Mouse (Mus musculus) 3T3-L1 (cell line): Measurements from ENCODE around the gene Anapc11.

Source experiments
- DNase-seq: peaks from one replicate; pipeline ENCODE4 v3.0.0-alpha.2; 2015; ENCODE audit warnings: low read depth, low spot score

Anapc11 gene

DNA sequence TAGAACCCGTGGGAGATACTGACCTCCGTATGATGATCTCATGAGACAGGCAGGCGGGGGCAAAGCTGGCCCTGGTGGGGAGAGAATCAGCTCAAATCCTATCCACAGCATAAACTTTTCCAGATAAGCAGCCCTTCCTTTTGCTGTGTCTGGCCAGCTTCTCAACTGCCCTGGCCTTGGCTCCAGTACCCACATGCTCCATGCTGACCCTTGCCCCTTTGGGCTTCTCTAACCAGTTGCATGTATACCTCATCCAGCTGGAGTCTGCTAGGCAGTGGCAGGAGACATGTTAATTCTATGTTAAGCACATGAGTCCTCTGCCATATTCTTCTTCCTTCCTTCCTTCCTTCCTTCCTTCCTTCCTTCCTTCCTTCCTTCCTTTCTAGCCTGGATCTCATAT lies 56.5 kb downstream of the Anapc11 start:
- DNase-seq, result no peak

DNA sequence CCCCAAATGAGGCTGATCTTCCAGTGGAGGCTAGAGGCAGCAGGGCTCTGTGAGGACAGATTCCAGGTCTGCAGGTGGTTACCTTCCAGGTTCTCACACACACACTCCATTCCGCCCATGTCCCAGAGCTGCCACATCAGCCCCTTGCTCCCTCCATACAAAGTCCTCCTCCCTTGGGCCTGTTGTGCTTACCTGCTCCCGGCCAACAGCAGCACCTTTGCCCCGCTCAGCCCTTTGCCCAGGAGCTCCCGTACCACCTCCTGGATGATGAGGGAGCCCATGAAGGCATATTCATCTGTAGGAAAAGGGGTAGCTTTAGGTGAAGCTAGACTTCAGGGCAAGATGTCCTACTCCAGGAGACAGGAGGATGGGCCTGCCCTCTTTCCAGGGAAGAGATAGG lies 59.1 kb downstream of the Anapc11 start:
- no peak for DNase-seq
